Mouse (Mus musculus): ENCODE data around the gene Nt5dc2.

The Nt5dc2 gene

GRCm38 (mm10) chr14:31134015-31135000 is 3.5 kb downstream of the Nt5dc2 start:
- DNase-seq (ENCODE audit: low spot score), result no peak

- no peak for DNase-seq (ENCODE audit: low spot score)
These were observed 4.9 kb downstream of the Nt5dc2 start for GRCm38 (mm10) chr14:31135495-31136410.

GRCm38 (mm10) chr14:31136411-31137280 is 5.8 kb downstream of the Nt5dc2 start:
- DNase-seq (ENCODE audit: low spot score), result no peak

DNA sequence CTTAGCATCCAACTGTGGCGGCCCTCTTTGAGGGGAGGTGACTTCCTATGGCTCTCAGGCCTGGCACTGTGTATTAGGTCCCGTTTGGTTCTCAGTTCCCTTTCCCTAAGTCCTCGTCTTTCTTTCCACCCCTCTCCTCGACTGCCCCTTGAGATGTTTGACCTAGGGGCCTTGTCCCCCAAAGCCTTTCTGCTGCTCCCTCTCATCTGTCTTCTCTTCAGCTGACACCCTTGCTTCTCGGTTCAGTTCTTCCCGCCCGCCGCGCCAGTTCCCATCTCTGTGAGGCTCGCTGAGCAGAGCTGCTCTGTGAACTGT is 6.4 kb downstream of the Nt5dc2 start:
- DNase-seq (ENCODE audit: low spot score), result no peak

DNA sequence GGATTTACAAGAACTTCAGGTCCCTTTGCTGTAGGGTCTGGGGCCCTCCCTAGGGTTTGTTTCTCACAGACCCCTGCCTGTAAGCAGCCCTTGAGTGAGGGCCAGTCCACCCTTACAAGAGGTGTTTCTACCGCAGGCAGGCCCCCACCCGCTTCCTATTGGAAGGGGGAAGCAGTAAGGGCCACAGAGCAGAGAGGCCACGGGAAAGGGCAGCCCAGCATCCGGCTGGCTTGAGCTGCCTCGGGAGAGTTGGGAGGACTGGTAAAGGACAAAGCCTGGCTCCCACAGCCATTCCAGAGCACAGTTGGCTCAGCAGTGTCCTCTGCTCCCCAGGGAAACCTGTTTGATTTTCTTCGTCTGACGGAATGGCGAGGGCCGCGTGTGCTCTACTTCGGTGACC is 6.9 kb downstream of the Nt5dc2 start:
- no peak for DNase-seq (ENCODE audit: low spot score)

GRCm38 (mm10) chr14:31138219-31138896 is 7.5 kb downstream of the Nt5dc2 start:
- DNase-seq (ENCODE audit: low spot score), result no peak

GRCm38 (mm10) chr14:31138897-31139429 is 8.1 kb downstream of the Nt5dc2 start:
- DNase-seq (ENCODE audit: low spot score), result no peak

- no peak for DNase-seq (ENCODE audit: low spot score)
These were observed 8.8 kb downstream of the Nt5dc2 start for GRCm38 (mm10) chr14:31139666-31140065.

DNA sequence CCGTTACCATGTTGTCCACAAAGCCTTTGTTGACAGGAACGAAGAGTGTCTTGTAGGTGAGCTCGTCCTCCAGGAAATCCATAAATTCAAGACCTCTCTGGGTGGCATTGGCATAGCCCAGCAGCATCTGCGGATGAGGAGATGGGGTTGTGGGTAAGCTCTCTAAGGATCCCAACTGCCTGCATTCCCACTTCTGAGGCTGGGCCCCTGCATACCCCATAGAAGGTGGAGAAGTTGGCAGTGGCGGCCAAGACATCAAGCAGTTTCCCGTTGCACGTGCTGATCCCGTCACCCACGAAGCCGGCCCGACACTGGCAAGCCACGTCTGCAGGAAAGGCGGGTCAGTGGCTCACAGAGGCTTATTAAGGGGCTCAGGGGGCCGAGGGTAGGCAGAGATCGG is 9.3 kb downstream of the Nt5dc2 start:
- no peak for DNase-seq (ENCODE audit: low spot score)

GRCm38 (mm10) chr14:31141011-31141410 is 10.2 kb downstream of the Nt5dc2 start:
- DNase-seq (ENCODE audit: low spot score), result no peak

DNA sequence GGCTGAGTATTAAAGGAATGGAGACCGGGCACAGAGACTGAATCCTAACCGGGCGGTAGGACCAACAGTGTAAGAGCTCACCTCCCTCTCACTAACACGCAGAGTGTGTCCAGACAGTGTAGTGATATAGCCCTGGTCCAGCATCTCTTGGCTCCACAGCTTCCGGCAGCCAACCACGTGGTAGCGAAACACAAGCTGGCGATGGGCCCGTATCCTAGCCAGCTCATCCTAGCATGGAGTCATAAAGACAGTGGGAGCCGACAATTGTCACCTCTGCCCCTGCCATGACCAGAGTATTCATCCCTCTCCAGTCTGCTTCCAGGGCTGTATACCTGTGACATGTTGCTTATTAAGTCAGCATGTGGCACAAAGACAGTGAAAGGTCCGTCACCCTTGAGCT is 14.8 kb downstream of the Nt5dc2 start:
- DNase-seq (ENCODE audit: low spot score), result no peak

DNA sequence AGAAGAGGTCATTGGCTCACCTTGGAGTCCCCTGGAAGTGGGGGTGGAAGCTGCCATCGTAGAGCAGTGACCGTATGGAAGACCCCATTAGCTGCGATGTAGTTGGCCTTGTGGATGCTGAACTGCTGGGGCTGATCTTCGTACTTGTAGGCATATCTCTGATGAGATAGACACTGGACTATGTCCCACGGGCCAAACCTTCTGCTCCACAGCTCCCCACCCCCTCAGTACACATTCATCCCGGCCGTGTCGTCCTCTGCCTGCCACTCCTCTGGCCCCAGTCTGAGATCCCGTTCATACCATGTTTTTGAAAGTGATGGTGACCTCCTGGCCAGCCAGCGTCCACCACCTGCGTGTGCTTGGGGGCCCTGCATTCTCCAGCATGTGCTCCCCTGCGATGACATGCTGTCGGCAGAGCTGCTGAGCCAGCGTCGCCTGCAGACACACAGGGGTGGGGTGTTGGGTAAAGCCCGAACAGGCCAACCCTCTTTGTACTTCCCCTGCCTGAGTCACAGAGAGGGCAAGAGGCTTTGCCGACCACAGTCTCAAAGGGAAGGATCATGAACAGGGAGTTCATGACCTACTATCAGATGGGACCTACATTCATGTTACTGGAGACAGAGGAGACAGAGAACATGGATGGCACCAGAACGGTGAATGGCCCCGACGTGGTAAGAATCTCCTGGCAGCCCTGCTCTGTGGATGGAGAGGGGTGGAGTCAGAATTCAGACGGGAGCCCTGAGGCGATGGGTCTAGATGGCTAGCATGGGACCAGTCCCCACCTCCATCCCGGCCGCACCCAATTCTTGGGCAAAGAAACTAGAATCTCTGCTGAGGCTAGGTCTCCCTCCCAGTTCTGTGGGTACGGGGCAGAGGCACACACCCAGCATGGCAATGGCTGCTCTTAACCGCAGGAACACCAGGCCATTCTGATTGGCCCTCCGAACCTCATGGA is 29.6 kb downstream of the Nt5dc2 start:
- DNase-seq (ENCODE audit: low spot score), result no peak

- no peak for DNase-seq (ENCODE audit: low spot score)
These were observed 30.3 kb downstream of the Nt5dc2 start for GRCm38 (mm10) chr14:31161191-31161590.

GRCm38 (mm10) chr14:31161638-31162037 is 30.8 kb downstream of the Nt5dc2 start:
- no peak for DNase-seq (ENCODE audit: low spot score)

GRCm38 (mm10) chr14:31164067-31164466 is 33.2 kb downstream of the Nt5dc2 start:
- no peak for DNase-seq (ENCODE audit: low spot score)

DNA sequence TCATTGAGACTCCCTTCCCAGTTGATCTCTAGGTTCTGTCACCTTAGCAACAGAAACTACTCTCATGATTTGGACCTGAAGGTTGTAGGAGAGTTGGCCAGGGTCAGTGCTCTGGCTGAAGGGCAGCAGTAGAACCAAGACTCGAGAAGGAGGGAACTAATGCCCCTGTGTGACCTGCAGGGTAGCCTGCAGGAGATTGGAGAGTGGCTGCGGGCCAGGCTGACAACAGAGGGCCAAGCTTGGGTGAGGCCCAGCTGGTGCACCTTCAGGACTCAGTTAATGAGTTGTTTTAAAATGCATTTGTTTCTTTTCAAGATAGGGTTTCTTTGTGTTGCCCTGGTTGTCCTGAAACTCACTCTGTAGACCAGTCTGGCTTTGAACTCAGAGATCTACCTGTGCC is 34.2 kb downstream of the Nt5dc2 start:
- DNase-seq (ENCODE audit: low spot score), result no peak

GRCm38 (mm10) chr14:31165458-31165857 is 34.6 kb downstream of the Nt5dc2 start:
- no peak for DNase-seq (ENCODE audit: low spot score)

DNA sequence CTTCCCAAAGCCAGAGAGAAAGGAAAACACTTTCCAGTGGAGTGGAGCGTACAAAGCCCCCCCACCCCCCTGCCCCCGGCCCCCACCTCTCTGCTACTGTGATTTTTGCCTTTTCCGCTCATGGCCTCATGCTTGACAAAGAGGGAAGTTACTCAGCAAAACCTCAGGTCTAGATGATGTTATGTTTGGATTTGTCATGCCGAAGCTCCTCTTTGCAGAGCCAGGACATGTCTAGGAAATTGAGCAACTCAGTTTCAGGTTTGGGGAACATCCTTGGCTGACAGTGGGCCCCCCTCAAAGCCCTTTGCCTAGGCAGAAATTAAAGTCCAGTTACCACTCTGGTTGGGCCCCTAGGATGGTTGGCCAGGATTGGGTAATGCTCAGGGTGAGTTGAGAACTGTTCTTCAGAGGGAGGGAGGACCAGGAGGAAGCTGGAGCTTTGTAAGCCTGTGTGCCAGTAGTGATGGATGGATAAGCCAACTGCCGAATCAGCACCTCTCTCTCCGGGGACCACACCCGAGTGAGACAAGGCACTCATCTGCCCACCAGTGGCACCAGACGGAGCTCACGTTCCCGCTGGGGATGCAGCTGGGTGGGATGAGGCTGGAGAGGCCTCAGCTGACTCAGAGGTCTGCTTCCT is 35.3 kb downstream of the Nt5dc2 start:
- DNase-seq (ENCODE audit: low spot score), result no peak

DNA sequence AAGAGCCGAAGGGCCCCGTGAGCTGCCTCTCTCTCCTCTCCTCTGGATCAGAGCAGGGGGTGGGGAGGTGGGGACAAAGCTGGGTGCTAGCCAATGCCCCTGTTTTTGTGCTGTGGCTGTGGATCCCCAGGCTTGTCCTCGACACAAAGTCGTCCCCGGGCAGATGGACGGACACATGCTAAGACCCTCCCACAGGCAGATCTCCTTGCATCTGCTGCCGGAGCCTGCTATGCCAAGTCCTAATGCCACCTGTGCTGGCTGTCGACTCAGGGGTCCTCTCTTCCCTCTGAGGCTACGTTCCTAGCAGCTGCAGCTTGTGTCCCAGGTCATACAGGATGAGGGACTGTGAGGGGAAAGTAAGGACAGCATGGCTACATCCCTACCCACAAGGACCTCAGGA is 36.0 kb downstream of the Nt5dc2 start:
- no peak for DNase-seq (ENCODE audit: low spot score)
